Mouse (Mus musculus) 416B (cell line): ENCODE results near the gene Gm10518.

ENCODE experiments used
- DNase-seq: peaks from one replicate; pipeline ENCODE4 v3.0.0; 2011; ENCODE audit warnings: low read depth

Gene Gm10518

DNA sequence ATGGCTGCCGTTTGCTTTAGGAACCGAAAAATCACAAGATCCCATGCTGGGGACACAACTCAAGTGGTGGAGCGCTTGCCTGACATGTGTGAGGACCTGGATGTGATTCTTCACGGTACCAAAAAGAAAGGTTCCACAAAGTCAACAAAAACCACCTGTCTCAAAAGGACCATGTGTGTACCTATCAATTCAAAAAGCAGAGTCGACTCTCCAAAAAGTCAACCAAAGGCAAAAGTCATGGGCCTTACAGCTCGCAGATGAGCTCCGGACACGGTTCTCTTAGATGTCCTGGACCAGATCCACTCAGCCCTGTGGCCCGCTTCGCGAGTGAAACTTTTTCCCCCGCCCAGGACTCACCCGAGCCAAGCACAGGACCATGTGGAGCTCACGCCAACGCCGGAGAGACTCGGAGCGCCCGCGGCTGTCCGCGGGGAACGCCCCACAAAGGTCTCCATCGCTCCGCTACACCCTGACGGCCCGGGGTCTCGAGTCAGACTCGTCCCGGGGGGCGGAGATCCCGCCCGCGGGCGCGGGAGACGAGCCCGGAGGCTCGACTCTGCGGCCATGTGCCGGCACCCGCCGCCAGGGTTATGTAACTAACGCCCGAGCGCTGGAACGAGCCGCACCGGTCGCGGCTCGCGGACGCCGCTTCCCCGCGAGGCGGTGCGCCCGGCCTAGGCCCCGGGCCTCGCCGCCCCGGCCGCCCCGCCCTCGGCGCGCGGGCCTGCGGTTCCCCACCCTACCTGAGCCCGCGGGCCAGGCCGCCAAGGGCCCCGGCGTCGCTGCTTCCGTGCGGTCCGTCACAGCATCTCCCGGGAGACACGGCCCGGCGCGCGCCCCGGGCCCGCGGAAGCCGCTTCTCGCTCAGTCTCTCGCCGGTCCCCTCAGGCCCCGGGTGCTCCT lies at the start of gene Gm10518:
Gene Gm10518 (plus strand): TSS at position 767 of the 903 bp plus-strand sequence.
- DNase-seq = peak; percentile 45

DNA sequence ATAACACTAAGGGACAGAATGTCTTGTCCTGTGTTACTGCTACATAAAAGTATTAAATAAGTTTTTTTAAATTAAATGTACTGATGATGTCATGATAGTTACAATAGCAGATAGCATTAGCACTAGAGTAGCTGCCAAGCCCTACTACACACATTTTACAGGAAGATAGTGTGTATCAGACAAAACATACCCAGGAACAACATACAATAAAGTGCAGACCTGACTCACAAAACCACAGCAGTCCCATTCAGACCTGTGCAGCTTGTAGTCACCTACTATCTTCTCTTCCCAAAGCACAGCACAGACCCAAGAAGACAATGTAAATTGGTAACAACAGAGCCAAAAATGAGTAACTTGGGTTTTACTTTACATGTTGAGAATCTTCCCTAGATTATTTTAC lies 46.7 kb upstream of the Gm10518 start:
- no peak for DNase-seq

DNA sequence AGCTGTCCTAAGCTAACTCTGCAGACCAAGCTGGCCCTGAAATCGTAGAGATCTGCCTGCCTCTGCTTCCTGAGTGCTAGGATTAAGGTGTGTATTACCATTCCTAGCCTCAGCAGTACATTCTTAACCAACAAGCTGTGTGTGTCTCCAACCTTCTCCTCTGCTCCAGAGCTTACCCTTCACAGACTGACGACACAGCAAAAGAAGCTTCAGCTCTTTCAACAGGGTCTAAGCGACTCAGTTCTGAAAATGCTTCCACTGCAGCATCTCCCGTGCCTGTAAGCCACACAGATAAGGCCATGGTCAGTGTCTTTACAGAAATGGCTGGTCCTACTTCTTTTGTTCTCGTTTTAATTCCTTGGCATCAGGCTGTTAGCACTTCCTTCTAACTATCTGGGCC lies 43.1 kb upstream of the Gm10518 start:
- no peak for DNase-seq

DNA sequence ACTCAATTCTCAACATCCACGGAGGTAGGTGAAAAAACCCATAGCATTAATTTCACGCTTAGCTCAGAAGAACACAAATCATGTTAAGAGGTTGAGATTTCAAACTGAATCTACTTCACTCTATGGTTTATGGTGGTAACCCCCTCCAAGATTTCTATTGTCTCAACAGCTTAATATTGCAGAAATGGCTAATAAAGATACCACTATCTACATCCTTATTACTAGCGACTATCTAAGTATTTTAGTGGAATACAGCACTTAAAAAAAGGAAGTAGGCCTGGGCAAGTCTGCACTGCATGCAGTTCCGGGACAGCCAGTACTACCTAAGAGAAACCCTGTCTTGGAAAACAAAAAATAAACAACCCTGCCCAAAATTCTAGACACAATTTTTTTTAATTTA lies 42.6 kb upstream of the Gm10518 start:
- DNase-seq = no peak

DNA sequence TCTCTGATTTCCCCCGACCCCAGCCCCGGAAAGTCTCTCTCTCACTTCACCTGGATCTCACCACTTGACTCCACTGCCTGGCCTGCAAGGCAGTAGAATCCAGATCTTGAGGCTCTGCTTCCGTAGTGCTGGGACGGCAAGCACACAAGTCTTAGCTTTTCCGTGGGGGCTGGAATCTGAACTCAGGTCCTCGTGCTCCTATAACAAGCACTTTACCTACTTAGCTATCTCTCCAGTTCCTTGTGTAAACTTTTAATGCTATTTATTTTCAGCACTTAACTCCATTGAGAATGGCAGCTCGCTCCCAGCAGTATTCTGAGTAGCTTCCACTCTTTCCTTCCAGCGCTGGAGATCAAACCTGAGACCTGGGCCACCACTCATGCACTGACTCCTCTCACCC lies 26.3 kb upstream of the Gm10518 start:
- DNase-seq = no peak

DNA sequence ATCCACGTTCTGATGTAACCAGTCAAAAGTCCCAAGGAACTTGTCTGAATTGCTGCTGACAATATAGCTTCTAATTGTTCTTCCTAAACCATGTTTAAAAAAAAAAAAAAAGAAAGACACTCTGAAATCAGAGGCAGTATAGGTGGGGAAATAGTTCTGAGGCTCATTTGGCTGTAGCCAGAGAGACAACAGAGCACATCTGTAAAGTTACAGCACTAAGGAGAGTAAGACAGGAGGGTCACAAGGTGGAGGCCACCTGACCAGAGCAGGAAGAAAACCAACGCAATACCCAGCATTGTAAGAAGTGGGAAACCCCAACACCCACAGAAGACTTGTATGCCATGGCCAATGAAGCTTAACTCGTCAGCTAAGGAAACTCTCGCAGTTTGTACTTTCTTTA lies 19.1 kb upstream of the Gm10518 start:
- DNase-seq = no peak

DNA sequence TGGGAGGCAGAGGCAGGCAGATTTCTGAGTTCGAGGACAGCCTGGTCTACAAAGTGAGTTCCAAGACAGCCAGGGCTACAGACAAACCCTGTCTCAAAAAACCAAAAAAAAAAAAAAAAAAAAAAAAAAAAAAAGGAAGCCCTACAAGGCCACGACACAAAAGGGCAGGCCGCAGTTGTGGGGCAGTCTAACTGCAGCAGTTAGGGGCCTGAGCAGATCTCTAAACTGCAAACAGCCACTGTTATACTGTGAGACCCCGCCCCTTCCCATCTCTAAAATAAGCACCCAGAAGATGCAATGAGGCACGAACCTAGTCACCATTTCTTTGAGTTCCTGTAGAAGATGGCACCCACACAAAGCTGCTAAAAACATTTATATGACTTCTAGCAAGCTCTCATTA lies 17.7 kb upstream of the Gm10518 start:
- no peak for DNase-seq

DNA sequence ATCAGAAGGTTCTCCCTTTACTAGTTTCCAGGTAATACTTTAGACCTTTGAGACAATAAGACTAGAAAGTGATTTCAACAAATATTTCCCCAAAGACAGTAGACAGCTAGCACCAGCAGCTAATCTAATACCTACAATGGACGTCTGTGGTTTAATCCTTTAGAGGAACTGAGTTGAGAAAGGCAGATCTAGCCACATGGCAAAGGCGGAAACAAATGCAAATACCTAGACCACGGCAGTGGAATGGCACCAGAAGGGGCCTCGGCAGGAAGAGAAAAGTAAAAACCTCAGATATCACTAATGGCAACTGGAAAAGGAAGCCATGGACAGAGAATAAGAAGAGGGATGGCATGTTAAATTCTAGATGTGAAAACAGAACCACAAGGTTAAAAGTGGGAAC lies 15.9 kb upstream of the Gm10518 start:
- peak; percentile 52 for DNase-seq

DNA sequence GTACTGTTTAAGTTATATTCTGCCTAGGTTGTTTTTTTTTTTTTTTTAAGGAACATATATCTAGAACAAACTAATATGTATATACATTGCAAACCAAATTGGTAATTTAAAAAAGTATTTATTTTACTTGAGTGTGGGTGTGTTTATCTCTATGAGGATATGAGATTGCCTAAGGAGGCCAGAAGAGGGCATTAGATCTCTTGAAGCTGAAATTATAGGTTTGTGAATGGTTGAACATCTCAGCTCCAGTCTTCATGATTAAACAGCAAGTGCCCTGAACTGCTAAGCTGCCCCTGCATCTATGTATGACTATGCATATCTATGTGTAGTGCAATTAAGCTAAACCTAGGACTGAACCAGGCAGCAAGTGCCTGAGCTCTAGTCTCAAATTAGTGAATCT lies 4.4 kb upstream of the Gm10518 start:
- DNase-seq = peak; percentile 63

DNA sequence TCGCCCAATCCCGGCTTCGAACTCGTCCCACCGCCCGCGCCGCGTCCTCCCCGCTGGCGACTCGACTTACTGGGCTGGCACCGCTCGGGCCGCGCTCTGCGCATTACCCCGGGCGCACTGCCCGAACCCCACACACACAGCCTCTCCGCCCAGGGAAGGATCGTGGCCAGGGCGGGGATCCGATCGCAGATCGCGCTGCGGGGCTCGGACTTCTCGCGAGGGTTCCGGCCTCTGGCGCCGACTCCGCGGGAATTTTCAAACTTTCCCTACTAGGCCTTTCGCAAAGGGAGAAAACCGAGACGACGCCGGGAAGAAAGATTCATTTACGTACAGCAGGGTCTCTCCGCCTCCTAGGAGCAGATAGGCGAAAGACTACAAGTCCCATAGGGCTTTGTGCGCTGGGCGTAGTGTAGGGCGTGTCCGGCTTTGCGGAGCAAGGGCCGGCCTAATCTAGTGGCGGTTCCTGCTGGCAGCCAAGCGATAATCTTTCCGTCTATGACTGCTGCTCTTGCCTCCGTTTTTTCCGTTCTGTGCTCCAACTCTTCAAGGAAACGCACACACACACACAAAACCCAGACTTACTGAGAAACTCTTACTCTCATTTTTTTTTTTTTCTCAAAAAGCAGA lies 450 bp downstream of the Gm10518 start, which contains the start of gene Ahctf1:
Gene Ahctf1 (minus strand): TSS at position 168 of the 627 bp plus-strand sequence.
- DNase-seq = peak; percentile 99

DNA sequence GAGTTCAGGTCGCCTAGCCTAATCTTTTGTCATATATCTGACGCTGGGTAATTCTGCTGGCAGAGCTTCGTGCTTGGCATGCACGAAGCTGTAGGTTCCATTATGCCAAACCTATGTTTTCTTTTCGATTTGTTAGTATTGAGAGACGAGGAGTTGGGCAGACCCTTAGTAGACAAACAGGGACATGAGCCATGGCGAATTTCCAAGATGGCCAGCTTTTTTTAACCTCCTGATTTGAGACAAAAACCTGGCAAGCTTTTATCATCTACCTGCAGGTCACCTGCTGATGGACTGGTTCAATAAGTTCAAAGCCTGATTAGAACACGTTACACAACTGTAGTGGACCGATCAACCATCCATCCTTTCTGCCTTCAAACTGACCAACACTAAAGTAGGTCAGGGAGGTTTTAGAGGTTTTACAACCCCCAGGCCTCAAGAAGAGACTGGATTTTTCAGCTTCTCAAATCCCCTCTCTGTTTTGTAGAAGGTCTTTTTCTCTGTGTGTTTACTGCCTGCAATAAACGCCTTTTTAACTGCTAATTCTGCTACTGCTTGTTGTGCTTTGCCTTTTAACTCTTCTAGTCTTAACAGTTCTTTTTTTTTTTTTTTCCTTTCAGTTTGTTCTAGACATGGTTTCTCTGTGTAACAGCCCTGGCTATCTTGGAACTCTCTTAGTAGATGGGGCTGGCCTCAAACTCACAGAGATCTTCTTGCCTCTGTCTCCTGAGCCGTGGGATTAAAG lies 1.1 kb downstream of the Gm10518 start:
- DNase-seq = peak; percentile 21

DNA sequence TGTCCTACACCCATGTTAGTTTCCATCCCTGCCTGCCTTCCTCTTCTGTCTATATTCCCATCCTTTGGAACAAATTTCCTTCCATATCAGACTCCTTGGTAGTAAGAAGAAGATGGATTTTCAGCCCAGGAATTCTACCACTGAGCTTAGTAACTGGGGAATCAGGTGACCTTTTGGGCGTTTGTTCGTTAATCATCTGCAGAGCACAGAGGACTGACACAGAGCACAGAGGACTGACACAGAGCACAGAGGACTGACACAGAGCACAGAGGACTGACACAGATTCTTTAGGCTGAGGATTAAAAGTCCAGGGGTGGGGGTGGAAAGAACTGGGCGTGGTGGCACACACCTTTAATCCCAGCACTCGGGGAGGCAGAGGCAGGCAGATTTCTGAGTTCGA lies 2.6 kb downstream of the Gm10518 start:
- DNase-seq = no peak

DNA sequence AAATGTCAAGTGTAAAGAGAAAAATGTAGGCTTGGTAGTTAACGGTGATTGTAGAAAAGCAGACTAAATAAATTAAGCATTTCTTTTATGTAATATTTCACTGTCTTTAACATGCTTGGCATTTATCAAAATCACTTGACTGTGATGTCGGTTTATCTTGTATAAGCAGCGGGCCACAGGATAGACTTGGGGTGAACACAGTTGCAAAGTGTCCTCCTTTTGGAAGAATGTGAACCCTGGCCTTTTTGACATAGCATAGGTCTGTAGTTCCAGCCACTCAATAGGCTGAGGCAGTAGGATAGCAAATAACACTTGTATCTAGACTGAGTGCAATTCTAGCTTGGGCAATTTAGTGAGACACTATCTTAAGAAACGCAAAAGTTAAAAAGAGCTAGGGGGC lies 4.3 kb downstream of the Gm10518 start:
- no peak for DNase-seq

DNA sequence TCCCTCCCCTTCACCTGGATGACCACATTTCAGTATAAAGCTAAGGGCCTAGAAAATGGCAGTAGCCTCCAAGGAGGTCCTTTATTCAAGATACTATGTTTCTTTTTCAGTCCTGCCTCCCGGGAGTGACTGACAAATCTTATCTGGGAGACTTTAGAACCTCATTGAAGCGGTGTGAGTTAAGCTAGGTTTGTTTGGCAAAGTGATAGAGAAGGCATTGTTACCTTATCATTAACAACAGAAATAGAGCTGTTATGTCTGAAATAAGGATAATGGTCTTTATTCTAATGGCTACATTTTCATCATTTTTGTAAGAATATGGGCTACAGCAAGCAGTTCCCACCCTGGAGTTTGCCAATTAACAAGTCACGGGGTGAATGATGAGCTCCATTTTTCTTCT lies 5.1 kb downstream of the Gm10518 start:
- no peak for DNase-seq

DNA sequence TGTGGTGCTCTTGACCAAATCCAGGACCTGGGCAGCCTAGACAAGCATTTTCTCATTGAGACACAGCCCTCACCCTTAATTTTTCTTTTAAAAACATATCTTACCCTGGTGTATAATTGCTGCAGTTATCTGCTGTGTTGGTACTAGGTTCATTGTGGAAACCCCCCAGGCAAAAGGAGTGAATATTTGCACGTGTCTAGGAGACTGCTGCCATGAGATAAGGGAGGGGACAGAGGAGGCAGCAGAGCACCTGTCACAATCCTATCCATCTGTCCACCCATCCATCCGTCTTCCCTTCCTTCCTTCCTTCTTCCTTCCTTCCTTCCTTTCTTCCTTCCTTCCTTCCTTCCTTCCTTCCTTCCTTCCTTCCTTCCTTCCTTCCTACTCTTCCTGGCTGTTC lies 10.2 kb downstream of the Gm10518 start:
- DNase-seq = no peak

DNA sequence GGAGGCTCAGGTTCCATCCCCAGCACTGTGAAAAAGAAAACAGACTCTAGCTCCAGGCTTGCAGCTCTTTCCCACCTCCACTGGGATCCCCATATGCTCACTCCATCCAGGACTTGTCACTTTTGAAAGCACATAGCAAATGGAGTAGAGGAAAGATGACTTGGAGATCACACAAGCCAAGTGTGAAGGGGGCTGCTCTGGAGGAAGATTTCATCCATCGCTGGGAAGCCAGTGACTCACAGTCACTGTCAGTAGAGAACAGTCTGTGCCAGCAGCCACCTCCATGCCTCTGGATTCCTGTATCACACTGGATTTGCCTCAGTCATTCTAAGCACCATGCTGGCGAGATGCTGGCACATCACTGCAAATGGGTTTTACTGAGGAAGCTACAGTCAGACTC lies 11.4 kb downstream of the Gm10518 start:
- DNase-seq = no peak

DNA sequence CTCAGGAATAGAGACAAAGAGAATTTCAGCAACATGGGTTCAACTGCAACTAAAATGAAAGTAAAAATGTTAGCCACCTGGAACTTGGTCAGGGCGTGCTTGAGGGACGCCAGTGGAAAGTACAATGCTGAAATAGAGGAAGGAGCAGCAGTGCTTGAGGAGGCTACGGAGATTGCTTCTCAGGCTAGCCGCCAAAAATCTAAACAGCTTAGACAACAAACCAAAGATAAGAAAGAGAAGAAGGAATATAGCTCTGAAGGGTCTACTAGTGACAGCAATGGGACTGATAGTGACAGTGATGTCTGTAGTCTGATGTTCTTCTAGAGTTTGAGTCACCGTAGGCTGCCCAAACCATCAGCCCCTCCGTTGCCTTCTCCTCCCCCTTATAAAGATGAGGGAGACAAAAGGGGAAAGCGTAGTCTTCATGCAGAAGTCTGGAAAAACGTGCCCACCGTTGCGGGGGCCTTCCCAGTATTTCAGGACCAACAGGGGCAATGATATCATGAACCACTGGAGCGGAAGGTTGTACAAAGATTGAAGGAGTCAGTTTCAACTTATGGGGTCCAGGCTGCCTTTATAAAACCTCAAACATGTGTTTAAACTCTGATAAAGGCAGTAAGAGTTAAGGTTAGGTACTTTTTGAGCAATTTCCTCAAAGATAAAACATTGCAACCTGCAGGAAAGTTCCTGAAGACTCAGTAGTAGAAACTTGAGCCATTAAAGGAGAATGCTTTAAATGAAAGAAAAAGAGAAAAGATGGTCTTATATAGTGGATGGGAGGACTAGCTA lies 15.5 kb downstream of the Gm10518 start:
- peak; percentile 64 for DNase-seq

DNA sequence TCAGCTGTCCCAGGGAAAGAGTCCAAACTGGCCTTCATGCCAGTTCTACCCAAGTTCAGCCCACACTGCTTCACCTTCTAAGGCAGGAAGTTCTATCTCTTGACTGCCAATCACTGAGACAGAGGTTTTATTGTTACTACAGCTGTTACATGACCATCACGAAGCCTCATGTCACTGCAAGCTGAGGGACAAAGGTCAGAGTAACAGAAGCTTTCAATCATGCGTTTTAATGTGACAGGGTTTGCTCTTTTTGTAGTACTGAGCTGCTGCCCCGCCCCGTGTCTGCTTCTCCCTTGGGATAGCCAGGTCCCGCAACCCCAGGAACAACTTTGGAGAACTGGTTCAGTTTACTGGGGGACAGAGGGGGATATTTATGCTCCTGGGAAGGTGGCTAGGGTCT lies 21.4 kb downstream of the Gm10518 start:
- no peak for DNase-seq

DNA sequence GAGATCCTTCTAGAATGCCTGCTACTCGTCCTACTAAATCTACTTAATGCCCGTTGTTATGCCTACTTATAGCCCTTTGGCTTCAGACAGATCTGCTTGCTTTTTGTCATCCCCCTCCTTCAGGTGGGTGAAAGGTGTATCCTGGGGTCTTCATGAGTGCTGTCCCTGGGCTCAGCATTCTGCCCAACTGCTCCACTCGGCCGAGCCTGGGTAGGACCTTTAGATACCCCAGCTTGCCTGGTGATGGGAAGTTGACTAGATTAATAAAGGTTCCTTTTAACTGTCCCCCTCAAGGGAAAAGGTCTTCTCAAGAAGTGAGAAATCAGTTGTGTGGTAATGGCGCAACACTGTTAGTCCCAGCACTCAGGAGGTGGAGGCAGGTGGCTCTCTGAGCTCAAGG lies 24.9 kb downstream of the Gm10518 start:
- DNase-seq = no peak

DNA sequence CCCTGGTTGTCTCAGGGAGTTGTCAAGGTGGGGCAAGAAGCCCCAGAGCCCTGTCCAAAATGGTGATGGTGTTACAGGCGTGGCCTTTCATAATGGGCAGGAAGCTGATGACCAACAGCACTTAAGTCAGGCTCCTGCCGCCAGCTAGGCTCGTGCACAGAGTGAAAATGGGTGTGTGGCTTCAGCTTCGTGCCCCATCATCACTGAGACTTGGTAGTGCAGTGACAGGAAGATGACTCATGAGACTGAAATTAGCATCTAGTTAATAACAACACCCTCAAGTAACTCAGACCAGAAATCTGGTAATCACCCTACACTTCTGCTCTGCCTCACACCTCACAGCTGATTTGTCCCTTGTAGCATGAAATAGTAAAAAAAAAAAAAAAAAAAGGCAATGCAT lies 25.7 kb downstream of the Gm10518 start:
- peak; percentile 92 for DNase-seq

DNA sequence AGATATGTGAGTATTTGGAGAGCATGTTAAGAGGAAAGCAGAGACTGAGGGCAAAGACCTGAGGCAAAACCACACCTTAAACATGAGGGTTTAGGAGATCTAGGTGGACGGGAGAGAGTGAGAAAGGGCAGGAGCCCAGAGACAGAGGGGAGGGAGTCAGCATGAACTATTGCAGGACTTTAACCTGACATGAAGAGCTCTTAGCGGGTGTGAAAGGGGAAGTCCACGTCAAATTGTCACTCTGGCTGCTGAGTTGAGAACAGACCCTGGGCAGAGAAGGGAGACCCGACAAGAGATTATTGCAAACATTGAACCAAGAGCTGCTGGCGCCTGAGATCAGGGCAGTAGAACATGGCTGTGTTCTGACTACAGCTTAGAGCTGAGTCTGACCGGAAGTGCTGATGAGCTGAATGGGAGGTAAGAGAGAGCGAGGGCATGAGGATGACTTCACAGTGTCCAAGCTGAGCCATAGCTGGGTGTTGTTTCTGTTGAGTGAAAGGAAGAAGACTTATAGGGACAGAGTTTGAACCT lies 29.6 kb downstream of the Gm10518 start:
- DNase-seq = no peak

DNA sequence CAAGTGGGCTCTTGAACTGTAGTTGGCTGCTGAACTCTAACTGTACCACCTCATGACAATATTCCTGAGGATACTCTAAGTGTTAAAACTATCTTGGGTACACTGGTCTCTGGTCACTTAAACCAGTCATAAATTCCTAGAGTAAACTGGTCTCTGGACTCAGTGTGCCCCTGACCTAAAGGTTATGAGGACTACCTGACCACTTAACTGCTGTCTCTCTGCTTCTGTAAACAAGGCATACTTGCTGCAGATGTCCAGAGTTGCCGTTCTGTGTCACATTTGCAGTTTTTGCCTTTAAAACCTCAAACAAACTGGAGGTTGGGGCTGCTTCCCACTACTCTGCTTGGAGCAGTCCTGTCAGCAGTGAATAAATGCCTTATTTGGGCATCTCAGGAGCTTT lies 30.4 kb downstream of the Gm10518 start:
- no peak for DNase-seq
